Mouse (Mus musculus) cerebellum, postnatal 4 days (tissue): ENCODE data around the gene Olfr1276.

ENCODE experiments used
- DNase-seq, 2 experiments: peaks; one replicate each; pipeline ENCODE4 v3.0.0; 2022; ENCODE audit warnings: low spot score in 2 of 2, mixed read lengths in 1 of 2

Olfr1276 gene

GRCm38 (mm10) chr2:111254216-111254615 is at the start of gene Olfr1276:
TSS of gene Olfr1276 (plus strand) at chr2:111254516.
- DNase-seq = no peak

DNA sequence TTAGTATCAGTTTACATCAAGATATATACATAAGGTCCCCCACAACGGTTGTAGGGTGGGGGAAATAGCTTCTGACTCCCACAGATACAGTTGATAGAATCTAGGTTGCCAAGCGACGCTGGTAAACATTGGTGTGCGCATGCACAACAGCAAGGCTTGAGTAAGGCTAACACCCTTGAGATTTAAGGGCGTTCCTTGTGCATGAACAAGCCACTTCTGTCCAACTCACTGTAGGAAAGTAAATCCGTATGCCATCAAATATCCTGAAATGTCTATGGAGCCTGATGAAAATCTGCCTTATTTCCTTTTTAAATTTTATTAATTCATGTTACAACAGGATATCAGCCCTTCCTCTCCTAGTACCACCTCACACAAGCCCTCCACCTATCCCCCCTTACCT is 24.8 kb upstream of the Olfr1276 start, which contains the start of gene 4930430A15Rik:
4930430A15Rik (minus strand) TSS at position 101 of the 400 bp plus-strand sequence.
- no peak for DNase-seq

DNA sequence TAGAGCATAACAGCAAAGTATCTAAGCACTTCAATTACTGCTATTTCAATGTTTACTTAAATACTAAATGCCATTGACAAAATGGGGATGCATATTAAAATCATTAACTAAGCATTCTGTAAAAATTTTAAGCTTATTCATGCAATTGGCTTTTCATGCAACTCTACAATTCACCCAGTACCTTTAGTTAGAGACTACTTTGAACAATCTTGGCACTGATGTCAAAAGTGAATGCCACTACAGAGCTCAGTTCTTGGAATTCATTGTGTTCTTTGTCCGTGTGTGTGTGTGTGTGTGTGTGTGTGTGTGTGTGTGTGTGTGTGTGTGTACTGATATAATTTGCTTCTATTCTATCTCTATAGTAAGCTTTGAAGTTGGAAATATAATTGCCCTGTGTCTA is 19.1 kb upstream of the Olfr1276 start, which contains the start of gene Olfr1275:
Olfr1275 (minus strand) TSS at position 101 of the 400 bp plus-strand sequence.
- no peak for DNase-seq

DNA sequence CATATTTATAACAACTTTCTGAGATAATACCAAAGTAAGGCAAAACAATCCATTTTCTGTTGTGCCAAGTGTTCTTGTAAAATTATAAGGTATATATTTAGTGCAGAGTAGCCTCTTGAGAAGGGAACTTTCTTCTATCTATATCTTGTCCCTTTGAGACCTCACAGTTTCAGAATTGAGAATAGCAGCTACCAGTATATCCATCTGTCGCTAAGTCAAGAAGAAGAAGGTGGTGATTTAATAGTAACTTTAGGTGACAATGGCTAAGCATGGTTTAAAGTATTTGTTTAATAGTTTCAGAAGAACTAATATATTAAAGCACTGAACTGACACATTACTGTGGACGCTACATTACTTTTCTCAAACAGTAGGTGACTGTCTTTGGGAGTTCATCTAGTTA is 19.7 kb downstream of the Olfr1276 start, which contains the start of gene Olfr1277:
Olfr1277 (minus strand) TSS at position 101 of the 400 bp plus-strand sequence.
- DNase-seq = no peak

DNA sequence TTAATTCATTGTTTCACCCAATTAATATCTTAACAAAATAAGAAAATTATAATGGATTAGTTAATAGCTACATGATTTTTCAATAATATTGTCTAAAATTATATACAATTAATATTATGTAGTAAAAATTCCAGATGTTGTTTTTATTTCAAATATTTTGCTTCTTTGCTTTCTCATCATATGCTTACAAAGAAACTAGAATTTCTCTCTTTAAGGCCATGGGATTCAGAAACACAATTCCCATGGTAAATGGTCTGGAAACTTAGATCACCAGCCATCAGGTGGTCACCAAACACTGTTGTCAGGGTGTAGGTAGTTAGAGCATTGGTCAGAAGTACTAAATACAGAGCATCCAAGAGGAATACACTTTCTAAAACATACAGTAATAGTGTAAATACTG is 35.5 kb downstream of the Olfr1276 start, which contains the start of gene Olfr1278:
Olfr1278 (plus strand) TSS at position 301 of the 400 bp plus-strand sequence.
- no peak for DNase-seq

- no peak for DNase-seq
Measured at GRCm38 (mm10) chr2:111298541-111298940, 44.2 kb downstream of the Olfr1276 start.

- DNase-seq = no peak
Measured at GRCm38 (mm10) chr2:111300374-111300773, 46.1 kb downstream of the Olfr1276 start, which contains the start of gene Olfr1279. TSS of gene Olfr1279 (plus strand) at chr2:111300635.
